Mouse (Mus musculus) lung, embryonic 15.5 days (tissue): Measurements from ENCODE around the gene Rac1. TPM values are rescaled to one million over a fixed set of nuclear protein-coding genes. Genes with fewer than 3 reads are reported as not detected.
A peak's percentile ranks its signal among the peaks of the same experiment; 100 is the strongest.
"Not testable (repeated sequence)": the region's sequence is repeated elsewhere in the genome, so short reads cannot be mapped to it uniquely, and the experiment has no call there.

Experiments used
- ATAC-seq: fragments of 200-750 bp; cut with Nextera tagmentation; 2 replicates; pipeline ENCODE4 v1.8.0; 2017; ENCODE audit warnings: moderate number of reproducible peaks, borderline replicate concordance; ENCODE audit not compliant: low FRiP score, low TSS enrichment; ENCODE audit errors: extremely low read depth
- H3K27ac ChIP-seq: fragments of 300-500 bp; sonication (generic); 2 replicates; pipeline ENCODE4 v1.5.1; 2015; ENCODE audit warnings: moderate library complexity, mild to moderate bottlenecking, inconsistent platforms
- H3K27me3 ChIP-seq: fragments of 300-500 bp; sonication (generic); 2 replicates; pipeline ENCODE4 v1.6.1; 2015; ENCODE audit warnings: inconsistent platforms
- H3K36me3 ChIP-seq: fragments of 300-500 bp; sonication (generic); 2 replicates; pipeline ENCODE4 v1.6.1; 2015; ENCODE audit warnings: inconsistent platforms
- H3K4me1 ChIP-seq: fragments of 300-500 bp; sonication (generic); 2 replicates; pipeline ENCODE4 v1.6.1; 2015; ENCODE audit warnings: inconsistent platforms
- H3K4me2 ChIP-seq: fragments of 300-500 bp; sonication (generic); 2 replicates; pipeline ENCODE4 v1.6.1; 2015; ENCODE audit warnings: inconsistent platforms, mild to moderate bottlenecking, moderate library complexity
- H3K4me3 ChIP-seq: fragments of 300-500 bp; sonication (generic); 2 replicates; pipeline ENCODE4 v1.5.1; 2015; ENCODE audit warnings: mild to moderate bottlenecking, inconsistent platforms
- H3K9ac ChIP-seq: fragments of 300-500 bp; sonication (generic); 2 replicates; pipeline ENCODE4 v1.6.1; 2015; ENCODE audit warnings: inconsistent platforms
- H3K9me3 ChIP-seq: fragments of 300-500 bp; sonication (generic); 2 replicates; pipeline ENCODE4 v1.6.1; 2016; ENCODE audit warnings: inconsistent platforms
- WGBS: fragments of 180-500 bp; shearing (Covaris S2); methylation state at CpG from one replicate; pipeline ENCODE4 v1.1.7; 2015; 5-methylcytosine and 5-hydroxymethylcytosine counted together
- polyA plus RNA-seq: library from polyadenylated mRNA; unstranded; fragments of >200 nt; fragmentation: Nextera tagmentation; extraction: Ambion mirVana; gene quantifications from 2 replicates; pipeline ENCODE4 v1.2.1, GENCODE M21; 2015

Gene Rac1
- 492 and 506 TPM in 2 replicates for polyA plus RNA-seq

- H3K27ac ChIP-seq = peak within 1 kb of the TSS; percentile 100
- no peaks in the 10 kb centered on the region for H3K27me3 ChIP-seq
- peak within 1 kb of the TSS; percentile 61 for H3K4me3 ChIP-seq
- no peaks in the 10 kb centered on the region for H3K9me3 ChIP-seq
- WGBS = under 1% methylated on average over 81 of the region's 105 CpGs
- H3K9ac ChIP-seq = peak within 1 kb of the TSS; percentile 99
- peaks cover 29% of the 10 kb centered on the region for H3K4me1 ChIP-seq
- no peaks in the 10 kb centered on the region for H3K36me3 ChIP-seq
- peak; percentile 97 for ATAC-seq
- H3K4me2 ChIP-seq = peak within 1 kb of the TSS; percentile 61
Observed at GRCm38 (mm10) chr5:143527486-143528307, at the start of gene Rac1. TSS of gene Rac1 (minus strand) at chr5:143528036.

- peak; percentile 81 for ATAC-seq
- no peak overlapping the region for H3K9ac ChIP-seq
- no peaks in the 10 kb centered on the region for H3K9me3 ChIP-seq
- H3K4me1 ChIP-seq = peaks cover 33% of the 10 kb centered on the region
- peak overlapping the region; percentile 23; the same call in 1 of the 2 replicates for H3K4me2 ChIP-seq
- no peaks in the 10 kb centered on the region for H3K36me3 ChIP-seq
- no peak overlapping the region for H3K4me3 ChIP-seq
- H3K27ac ChIP-seq = peak overlapping the region; percentile 77
- no peaks in the 10 kb centered on the region for H3K27me3 ChIP-seq
- 41% methylated on average over 19 of the region's 19 CpGs for WGBS
Observed at GRCm38 (mm10) chr5:143574261-143575178, 46.7 kb upstream of the Rac1 start.

GRCm38 (mm10) chr5:143573067-143573466 lies 45.2 kb upstream of the Rac1 start:
- Histone ChIP-seq H3K27me3 (no peaks in the 10 kb centered on the region), H3K4me2 (no peak overlapping the region), H3K36me3 (no peaks in the 10 kb centered on the region), H3K4me3 (no peak overlapping the region), H3K9me3 (no peaks in the 10 kb centered on the region), H3K9ac (no peak overlapping the region), H3K4me1 (peaks cover 33% of the 10 kb centered on the region), H3K27ac (no peak overlapping the region)
- WGBS = 86% methylated on average over 4 of the region's 4 CpGs
- ATAC-seq = no peak

- Histone ChIP-seq H3K9me3 (no peaks in the 10 kb centered on the region), H3K27ac (peak overlapping the region; percentile 62), H3K36me3 (no peaks in the 10 kb centered on the region), H3K4me3 (no peak overlapping the region), H3K9ac (no peak overlapping the region), H3K4me1 (peaks cover 33% of the 10 kb centered on the region), H3K27me3 (no peaks in the 10 kb centered on the region), H3K4me2 (no peak overlapping the region)
- ATAC-seq = peak; percentile 15; the same call in 1 of the 2 replicates
- 38% methylated on average over 5 of the region's 5 CpGs for WGBS
Observed at GRCm38 (mm10) chr5:143572195-143572594, 44.4 kb upstream of the Rac1 start.

- Histone ChIP-seq H3K4me1 (peaks cover 10% of the 10 kb centered on the region; the same call in 1 of the 2 replicates), H3K27me3 (no peaks in the 10 kb centered on the region), H3K9me3 (no peaks in the 10 kb centered on the region), H3K9ac (no peak overlapping the region), H3K4me2 (no peak overlapping the region), H3K27ac (no peak overlapping the region), H3K36me3 (no peaks in the 10 kb centered on the region), H3K4me3 (no peak overlapping the region)
- no peak for ATAC-seq
- WGBS = 16% methylated on average over 6 of the region's 6 CpGs
Observed at GRCm38 (mm10) chr5:143567860-143568259, 40.0 kb upstream of the Rac1 start.

GRCm38 (mm10) chr5:143567258-143567670 lies 39.4 kb upstream of the Rac1 start:
- Histone ChIP-seq H3K36me3 (no peaks in the 10 kb centered on the region), H3K9ac (no peak overlapping the region), H3K27me3 (no peaks in the 10 kb centered on the region), H3K27ac (no peak overlapping the region), H3K4me3 (no peak overlapping the region), H3K4me2 (no peak overlapping the region), H3K4me1 (peaks cover 8% of the 10 kb centered on the region; the same call in 1 of the 2 replicates), H3K9me3 (no peaks in the 10 kb centered on the region)
- ATAC-seq = no peak; the same call in 1 of the 2 replicates
- 85% methylated on average over 5 of the region's 5 CpGs for WGBS

- not testable (repeated sequence) for H3K4me1 ChIP-seq, H3K9me3 ChIP-seq, ATAC-seq, H3K27ac ChIP-seq, H3K4me2 ChIP-seq, H3K4me3 ChIP-seq, H3K9ac ChIP-seq, H3K36me3 ChIP-seq, H3K27me3 ChIP-seq
- WGBS = 86% methylated on average over 6 of the region's 6 CpGs
Observed at GRCm38 (mm10) chr5:143566804-143567203, 39.0 kb upstream of the Rac1 start.

GRCm38 (mm10) chr5:143561544-143562185 lies 33.8 kb upstream of the Rac1 start:
- WGBS = 85% methylated on average over 14 of the region's 14 CpGs
- no peak overlapping the region for H3K9ac ChIP-seq
- peak; percentile 37; the same call in 1 of the 2 replicates for ATAC-seq
- no peaks in the 10 kb centered on the region for H3K36me3 ChIP-seq
- H3K4me2 ChIP-seq = no peak overlapping the region
- H3K9me3 ChIP-seq = no peaks in the 10 kb centered on the region
- H3K4me1 ChIP-seq = no peaks in the 10 kb centered on the region
- H3K27me3 ChIP-seq = no peaks in the 10 kb centered on the region
- H3K27ac ChIP-seq = no peak overlapping the region
- H3K4me3 ChIP-seq = no peak overlapping the region

GRCm38 (mm10) chr5:143561009-143561408 lies 33.2 kb upstream of the Rac1 start:
- H3K27ac ChIP-seq = no peak overlapping the region
- H3K4me1 ChIP-seq = no peaks in the 10 kb centered on the region
- no peak overlapping the region for H3K4me2 ChIP-seq
- H3K9ac ChIP-seq = no peak overlapping the region
- WGBS = 88% methylated on average over 4 of the region's 4 CpGs
- ATAC-seq = no peak
- no peaks in the 10 kb centered on the region for H3K9me3 ChIP-seq
- no peaks in the 10 kb centered on the region for H3K27me3 ChIP-seq
- H3K4me3 ChIP-seq = no peak overlapping the region
- no peaks in the 10 kb centered on the region for H3K36me3 ChIP-seq

- H3K27me3 ChIP-seq = no peaks in the 10 kb centered on the region
- no peaks in the 10 kb centered on the region for H3K4me1 ChIP-seq
- H3K9me3 ChIP-seq = no peaks in the 10 kb centered on the region
- H3K4me2 ChIP-seq = no peak overlapping the region
- H3K27ac ChIP-seq = no peak overlapping the region
- H3K36me3 ChIP-seq = no peaks in the 10 kb centered on the region
- no peak for ATAC-seq
- H3K4me3 ChIP-seq = no peak overlapping the region
- 72% methylated on average over 3 of the region's 3 CpGs for WGBS
- H3K9ac ChIP-seq = no peak overlapping the region
Observed at GRCm38 (mm10) chr5:143558731-143559130, 30.9 kb upstream of the Rac1 start.

- Histone ChIP-seq H3K27ac (no peak overlapping the region), H3K27me3 (no peaks in the 10 kb centered on the region), H3K36me3 (no peaks in the 10 kb centered on the region), H3K4me2 (no peak overlapping the region), H3K9ac (no peak overlapping the region), H3K4me1 (peaks cover 3% of the 10 kb centered on the region), H3K9me3 (no peaks in the 10 kb centered on the region), H3K4me3 (no peak overlapping the region)
- ATAC-seq = no peak
- WGBS = 74% methylated on average over 6 of the region's 6 CpGs
Observed at GRCm38 (mm10) chr5:143555233-143555632, 27.4 kb upstream of the Rac1 start.
